Mouse (Mus musculus) stomach, embryonic 16.5 days (tissue): Measurements from ENCODE around the gene Hsd17b12. TPM values are rescaled to one million over a fixed set of nuclear protein-coding genes. Genes with fewer than 3 reads are reported as not detected.

Source experiments
- ATAC-seq: fragments of 200-750 bp; cut with Nextera tagmentation; 2 replicates; pipeline ENCODE4 v1.8.0; 2017; ENCODE audit warnings: moderate number of reproducible peaks, moderate TSS enrichment; ENCODE audit not compliant: insufficient read depth, low FRiP score
- H3K27ac ChIP-seq: fragments of 300-500 bp; sonication (generic); 2 replicates; pipeline ENCODE4 v1.5.1; 2014; ENCODE audit warnings: low read length
- H3K27me3 ChIP-seq: fragments of 300-500 bp; sonication (generic); 2 replicates; pipeline ENCODE4 v1.6.1; 2014; ENCODE audit warnings: low read length, control low read depth, mixed read lengths; ENCODE audit not compliant: control insufficient read depth, insufficient read depth
- H3K36me3 ChIP-seq: fragments of 300-500 bp; sonication (generic); 2 replicates; pipeline ENCODE4 v1.6.1; 2014; ENCODE audit warnings: low read length; ENCODE audit not compliant: control insufficient read depth, insufficient read depth
- H3K4me1 ChIP-seq: fragments of 300-500 bp; sonication (generic); 2 replicates; pipeline ENCODE4 v1.6.1; 2014; ENCODE audit warnings: low read length, control low read depth, mixed read lengths; ENCODE audit not compliant: control insufficient read depth, insufficient read depth
- H3K4me2 ChIP-seq: fragments of 300-500 bp; sonication (generic); 2 replicates; pipeline ENCODE4 v1.6.1; 2014; ENCODE audit warnings: low read depth, low read length, mixed read lengths
- H3K4me3 ChIP-seq: fragments of 300-500 bp; sonication (generic); replicated peaks from 2 replicates; pipeline ENCODE4 v1.5.1; 2014; ENCODE audit warnings: mild to moderate bottlenecking, low read length
- H3K9ac ChIP-seq: fragments of 300-500 bp; sonication (generic); 2 replicates; pipeline ENCODE4 v1.6.1; 2014; ENCODE audit warnings: low read length
- H3K9me3 ChIP-seq: fragments of 300-500 bp; sonication (generic); replicated peaks from 2 replicates; pipeline ENCODE4 v1.6.1; 2016; ENCODE audit warnings: low read length, control low read depth; ENCODE audit not compliant: control insufficient read depth
- WGBS: fragments of 180-500 bp; shearing (Covaris S2); extraction: QIAGEN DNeasy Blood & Tissue Kit; methylation state at CpG from one replicate; pipeline ENCODE4 v1.1.7; 2014; 5-methylcytosine and 5-hydroxymethylcytosine counted together
- polyA plus RNA-seq: library from polyadenylated mRNA; unstranded; fragments of >200 nt; fragmentation: Nextera tagmentation; extraction: Ambion mirVana; gene quantifications from 2 replicates; pipeline ENCODE4 v1.2.1, GENCODE M21; 2015

Gene Hsd17b12
- polyA plus RNA-seq, 1 experiment from 2014 or later: 139 TPM

DNA sequence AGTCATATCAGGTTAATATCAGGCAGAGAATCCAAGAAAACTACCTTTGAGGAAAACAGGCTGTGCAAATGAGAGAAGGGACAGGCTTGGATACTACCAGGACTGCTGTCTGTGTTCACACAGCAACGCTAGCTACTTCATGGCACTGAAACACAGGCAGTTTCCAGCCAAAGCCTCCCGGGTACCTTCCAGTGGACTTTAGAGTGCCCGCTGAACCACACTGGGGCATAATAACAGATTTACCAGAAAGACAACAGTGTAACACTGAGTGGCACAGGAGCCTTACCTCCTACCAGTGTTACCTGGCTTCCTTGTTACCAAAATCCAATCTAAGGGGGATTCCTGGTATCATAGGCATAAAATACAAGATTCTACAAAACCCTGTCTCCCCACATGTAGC is 115.3 kb downstream of the Hsd17b12 start:
- peaks cover 5% of the 10 kb centered on the region; the same call in 1 of the 2 replicates for H3K4me1 ChIP-seq
- no peak for ATAC-seq
- no peaks in the 10 kb centered on the region for H3K9me3 ChIP-seq
- H3K27ac ChIP-seq: no peak overlapping the region
- no peaks in the 10 kb centered on the region for H3K36me3 ChIP-seq
- WGBS: 89% methylated on average over 3 of the region's 3 CpGs
- no peaks in the 10 kb centered on the region for H3K27me3 ChIP-seq
- no peak overlapping the region for H3K9ac ChIP-seq
- H3K4me3 ChIP-seq: no peak overlapping the region
- H3K4me2 ChIP-seq: no peak overlapping the region

DNA sequence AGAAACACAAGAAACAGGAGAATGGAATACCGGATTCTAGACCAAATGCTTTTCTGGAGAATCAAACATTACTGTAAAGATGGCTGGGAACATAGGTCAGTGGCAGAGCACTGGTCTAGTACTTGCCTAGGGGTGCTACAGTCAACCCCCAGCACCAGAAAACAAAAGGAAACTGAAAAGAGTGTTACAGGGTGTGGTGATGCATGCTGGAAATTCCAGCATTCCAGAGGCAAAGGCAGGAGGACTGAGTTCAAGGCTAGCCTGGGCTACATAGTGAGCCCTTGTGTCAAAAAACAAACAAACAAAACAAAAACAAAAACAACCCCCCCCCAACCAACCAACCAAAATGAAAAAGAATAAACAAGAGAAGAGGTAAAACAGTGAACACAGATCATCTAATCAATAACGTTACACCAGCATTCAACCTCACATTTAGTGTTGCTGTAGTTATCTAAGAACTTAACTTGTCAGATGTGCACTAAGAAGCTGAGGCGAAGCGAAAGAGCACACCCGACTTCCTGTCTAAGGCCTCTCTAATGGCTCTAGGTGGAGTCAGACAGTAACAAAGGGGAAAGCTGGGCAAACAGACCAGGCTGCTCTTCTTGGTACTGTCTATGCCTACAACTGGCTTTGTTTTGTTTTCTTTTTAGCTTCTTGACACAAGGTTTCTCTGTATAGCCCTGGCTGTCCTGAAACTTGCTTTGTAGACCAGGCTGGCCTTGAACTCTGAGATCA is 117.2 kb downstream of the Hsd17b12 start:
- Histone ChIP-seq H3K9me3 (no peaks in the 10 kb centered on the region), H3K27ac (no peak overlapping the region), H3K4me3 (no peak overlapping the region), H3K4me2 (no peak overlapping the region), H3K27me3 (no peaks in the 10 kb centered on the region), H3K9ac (no peak overlapping the region), H3K36me3 (no peaks in the 10 kb centered on the region), H3K4me1 (0 out of 2 replicates have a peak, but pooled peaks cover 2% of the 10 kb centered on the region)
- 88% methylated on average over 5 of the region's 5 CpGs for WGBS
- ATAC-seq: no peak

DNA sequence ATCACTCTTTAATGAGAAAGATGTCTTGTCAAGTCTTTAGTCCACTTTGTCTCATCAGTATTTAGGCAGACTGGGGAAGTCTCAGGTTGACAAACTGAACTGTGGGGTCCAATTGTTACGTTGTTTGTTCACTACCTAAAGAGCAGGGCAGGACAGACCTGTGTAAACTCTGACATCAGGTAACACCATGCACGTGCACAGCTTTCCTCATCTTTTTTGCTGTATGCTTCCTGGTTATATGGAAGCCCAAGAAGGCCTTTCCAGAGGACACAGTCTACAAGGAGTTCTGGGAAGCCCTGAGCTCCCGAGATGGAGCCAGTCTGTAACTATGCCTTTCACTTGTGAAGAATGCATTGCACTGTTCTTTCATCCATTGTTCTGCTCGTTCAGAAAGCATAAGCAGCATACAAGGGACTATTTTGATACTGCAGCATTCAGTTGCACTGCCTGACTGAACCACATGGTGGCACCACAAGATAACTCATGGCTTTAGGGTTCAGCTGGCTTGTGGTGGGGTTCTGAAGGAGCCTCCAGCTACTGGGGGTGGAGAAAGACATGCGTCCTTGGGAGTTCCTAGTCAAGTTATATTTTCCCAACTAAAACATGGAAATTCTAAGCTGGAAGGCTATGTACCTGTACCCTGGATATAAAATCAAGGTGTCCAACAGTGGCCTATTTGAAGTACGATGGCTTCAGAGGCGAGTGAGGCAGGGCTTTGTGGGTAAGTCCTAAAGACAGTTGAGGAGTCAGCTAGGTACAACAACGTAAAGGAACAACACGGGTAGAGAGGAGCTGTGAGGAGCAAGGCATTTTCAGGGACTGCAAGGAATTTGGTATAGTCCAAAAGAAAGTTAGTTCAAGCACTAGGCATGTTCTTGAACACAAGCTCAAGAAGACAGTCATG is 122.1 kb downstream of the Hsd17b12 start:
- Histone ChIP-seq H3K9ac (no peak overlapping the region), H3K9me3 (no peaks in the 10 kb centered on the region), H3K4me2 (no peak overlapping the region), H3K4me1 (no peaks in the 10 kb centered on the region), H3K27me3 (no peaks in the 10 kb centered on the region), H3K36me3 (no peaks in the 10 kb centered on the region), H3K4me3 (no peak overlapping the region), H3K27ac (no peak overlapping the region)
- no peak; the same call in 1 of the 2 replicates for ATAC-seq
- 66% methylated on average over 9 of the region's 9 CpGs for WGBS

DNA sequence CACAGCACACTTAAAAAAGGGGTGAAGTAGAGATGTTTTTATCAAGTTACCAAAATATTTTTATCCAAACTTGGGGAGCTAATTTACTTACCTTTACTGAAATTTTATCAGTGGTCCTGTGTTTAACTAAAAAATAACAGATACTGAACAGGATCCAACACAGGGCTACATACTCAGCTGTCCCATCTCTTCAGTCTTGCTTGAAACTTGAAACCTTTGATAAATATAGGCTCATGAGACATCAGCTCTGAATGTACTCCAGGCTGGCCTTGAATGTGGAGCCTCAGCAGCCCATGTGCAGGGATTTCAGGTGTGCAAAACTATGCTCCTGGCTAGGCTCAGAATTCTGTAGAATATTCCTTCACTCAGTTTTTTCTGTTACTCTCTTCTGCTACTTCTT is 127.2 kb downstream of the Hsd17b12 start:
- H3K9ac ChIP-seq: no peak overlapping the region
- no peak overlapping the region for H3K4me3 ChIP-seq
- H3K4me2 ChIP-seq: no peak overlapping the region
- no peak for ATAC-seq
- H3K27ac ChIP-seq: no peak overlapping the region
- H3K9me3 ChIP-seq: no peaks in the 10 kb centered on the region
- no peaks in the 10 kb centered on the region for H3K36me3 ChIP-seq
- H3K4me1 ChIP-seq: no peaks in the 10 kb centered on the region
- H3K27me3 ChIP-seq: no peaks in the 10 kb centered on the region

DNA sequence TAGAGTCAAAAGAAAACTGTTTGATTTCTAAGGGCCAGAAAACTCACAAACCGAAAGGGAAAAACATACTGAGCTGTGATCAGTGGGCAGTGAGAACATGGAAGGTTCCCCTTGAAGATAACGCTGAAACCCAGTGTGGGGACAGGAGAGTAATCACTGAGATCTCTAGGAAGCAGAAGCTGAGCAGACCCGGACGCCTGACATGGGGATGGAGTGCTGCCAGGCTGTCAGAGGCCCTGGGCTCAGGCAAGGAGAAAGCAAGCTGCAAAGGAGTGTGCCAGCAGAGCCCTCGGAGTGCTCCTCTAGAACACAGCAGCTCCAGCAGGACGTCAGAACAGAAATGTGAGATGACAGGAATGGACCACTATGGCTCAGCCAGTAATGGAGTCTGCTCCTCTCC is 133.1 kb downstream of the Hsd17b12 start:
- Histone ChIP-seq H3K36me3 (no peaks in the 10 kb centered on the region), H3K9ac (no peak overlapping the region), H3K4me1 (no peaks in the 10 kb centered on the region), H3K4me3 (no peak overlapping the region), H3K4me2 (no peak overlapping the region), H3K27ac (no peak overlapping the region), H3K9me3 (no peaks in the 10 kb centered on the region), H3K27me3 (no peaks in the 10 kb centered on the region)
- ATAC-seq: no peak
- 48% methylated on average over 6 of the region's 6 CpGs for WGBS

DNA sequence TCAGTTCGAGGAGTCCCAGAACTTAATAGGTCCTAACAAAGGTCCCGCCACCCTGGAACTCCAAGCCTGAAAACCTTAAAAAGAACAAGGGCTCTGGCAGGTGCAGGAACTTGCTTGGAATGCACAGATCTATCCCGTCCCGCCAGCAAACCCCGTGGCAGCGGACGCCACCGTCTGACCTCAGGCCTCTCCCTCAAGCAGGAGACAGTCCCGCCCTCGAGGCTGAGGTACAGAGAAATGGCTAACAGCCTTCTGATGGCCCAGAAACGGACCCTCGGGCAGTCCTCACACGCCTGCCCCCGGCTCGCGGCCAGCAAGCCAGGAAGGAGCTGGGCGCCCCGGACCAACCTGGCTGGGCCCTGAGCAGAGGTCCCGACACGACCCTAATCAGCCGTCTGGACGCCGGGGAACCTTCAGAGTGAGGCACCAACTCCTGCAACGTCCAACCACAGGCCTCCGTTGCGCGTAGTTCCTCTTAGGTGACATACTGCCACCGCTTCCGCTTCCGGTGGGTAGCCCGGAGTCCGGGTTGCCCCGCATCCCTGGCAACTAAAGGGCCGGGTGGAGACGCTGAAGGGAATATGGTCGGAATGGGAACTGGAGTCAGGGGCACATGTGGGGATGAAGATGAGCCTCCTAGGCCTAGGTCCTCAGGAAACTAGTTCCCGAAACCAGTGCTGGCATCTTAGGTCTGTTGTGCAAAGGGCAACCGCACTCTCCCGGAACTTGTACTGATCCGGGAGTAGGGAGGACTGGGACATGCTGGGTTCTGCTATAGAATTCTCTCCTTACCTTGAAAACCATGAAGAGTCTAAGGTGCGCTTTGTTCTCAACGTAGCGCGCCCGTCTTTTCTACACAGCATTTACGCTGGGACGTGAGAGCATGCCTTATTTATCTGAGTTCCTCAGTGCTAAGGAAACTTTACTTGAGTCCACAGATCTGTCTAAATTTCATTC is 147.2 kb downstream of the Hsd17b12 start, which contains the start of gene Alkbh3:
Gene Alkbh3 (minus strand): TSS at position 473 of the 957 bp plus-strand sequence.
- peaks cover 4% of the 10 kb centered on the region; the same call in 1 of the 2 replicates for H3K36me3 ChIP-seq
- peak within 1 kb of the TSS; percentile 86 for H3K9ac ChIP-seq
- peaks cover 4% of the 10 kb centered on the region; the same call in 1 of the 2 replicates for H3K4me1 ChIP-seq
- H3K4me3 ChIP-seq: peak within 1 kb of the TSS; percentile 86
- H3K9me3 ChIP-seq: no peaks in the 10 kb centered on the region
- whole genome bisulfite sequencing: 4% methylated on average over 47 of the region's 47 CpGs
- H3K4me2 ChIP-seq: peak within 1 kb of the TSS; percentile 93
- H3K27ac ChIP-seq: peak within 1 kb of the TSS; percentile 43; the same call in 1 of the 2 replicates
- ATAC-seq: peak; percentile 98
- H3K27me3 ChIP-seq: no peaks in the 10 kb centered on the region

DNA sequence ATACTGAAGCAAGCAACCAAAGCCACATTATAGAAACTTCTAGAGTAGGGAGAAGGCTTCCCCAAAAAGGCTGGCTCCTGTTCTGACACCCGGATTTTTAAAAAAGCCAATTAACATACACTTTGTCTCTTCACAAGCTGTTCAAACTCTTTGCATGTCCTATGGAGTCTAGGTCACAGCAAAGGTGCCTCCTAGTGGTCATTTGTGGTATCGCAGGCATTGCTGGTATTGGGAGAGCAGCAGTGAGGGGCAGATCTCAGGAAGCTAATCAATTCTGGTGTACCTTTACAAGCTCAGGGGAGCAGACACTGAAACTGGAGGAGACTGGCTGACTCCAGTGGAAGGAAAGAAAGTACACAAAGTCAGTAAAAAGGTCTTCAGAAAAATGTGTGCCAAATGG is 155.4 kb downstream of the Hsd17b12 start:
- Histone ChIP-seq H3K9ac (no peak overlapping the region), H3K4me2 (no peak overlapping the region), H3K4me1 (no peaks in the 10 kb centered on the region), H3K9me3 (no peaks in the 10 kb centered on the region), H3K4me3 (no peak overlapping the region), H3K27me3 (no peaks in the 10 kb centered on the region), H3K27ac (no peak overlapping the region), H3K36me3 (peaks cover 16% of the 10 kb centered on the region)
- 7% methylated on average over 2 of the region's 2 CpGs for WGBS
- ATAC-seq: peak; percentile 78; the same call in 1 of the 2 replicates

DNA sequence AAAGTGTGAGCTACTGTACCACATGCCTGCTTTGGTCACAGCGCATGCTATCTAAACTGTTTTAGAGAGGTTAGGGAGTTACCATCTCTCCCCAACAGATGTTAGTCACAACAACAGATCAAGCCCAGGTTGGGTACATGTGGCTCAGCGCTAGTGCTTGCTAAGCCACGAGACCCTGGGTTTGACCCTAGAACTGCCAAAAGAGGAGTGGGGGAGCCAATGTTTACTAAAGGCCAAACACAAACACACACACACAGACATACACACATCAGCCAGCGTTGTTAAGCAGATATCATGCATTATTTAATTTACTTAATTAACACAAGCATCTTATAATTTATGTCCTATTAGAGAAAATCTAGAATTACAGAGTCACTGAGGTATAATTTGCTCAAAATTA is 155.8 kb downstream of the Hsd17b12 start:
- Histone ChIP-seq H3K4me3 (no peak overlapping the region), H3K27ac (no peak overlapping the region), H3K27me3 (no peaks in the 10 kb centered on the region), H3K9ac (no peak overlapping the region), H3K4me2 (no peak overlapping the region), H3K4me1 (no peaks in the 10 kb centered on the region), H3K9me3 (no peaks in the 10 kb centered on the region), H3K36me3 (peaks cover 16% of the 10 kb centered on the region)
- 76% methylated on average over 4 of the region's 4 CpGs for WGBS
- no peak for ATAC-seq
